Mouse (Mus musculus): ENCODE data around the gene Il15ra.

- no peak for TF ChIP-seq GATA1 (IDR thresholded peaks at IDR 0.05; ENCODE audit: low read length)
- TF ChIP-seq TAL1 (IDR thresholded peaks at IDR 0.05; ENCODE audit: low read length) = no peak
These were observed 42.2 kb upstream of the Il15ra start for GRCm38 (mm10) chr2:11662907-11663230.

Data from erythroblast, embryonic 14.5 days (primary cell).